Mouse (Mus musculus) hindbrain, embryonic 15.5 days (tissue): ENCODE measurements around the gene Dcakd. TPM values are rescaled to one million over a fixed set of nuclear protein-coding genes. Genes with fewer than 3 reads are reported as not detected.

Source experiments
- ATAC-seq: fragments of 200-750 bp; cut with Nextera tagmentation; 2 replicates; pipeline ENCODE4 v1.8.0; 2017; ENCODE audit warnings: low read depth, moderate number of reproducible peaks, moderate TSS enrichment; ENCODE audit not compliant: low FRiP score
- H3K27ac ChIP-seq: fragments of 300-500 bp; sonication (generic); replicated peaks from 2 replicates; pipeline ENCODE4 v1.5.1; 2015; ENCODE audit warnings: mild to moderate bottlenecking, inconsistent platforms
- H3K27me3 ChIP-seq: fragments of 300-500 bp; sonication (generic); 2 replicates; pipeline ENCODE4 v1.6.1; 2015; ENCODE audit warnings: control low read depth, inconsistent platforms
- H3K36me3 ChIP-seq: fragments of 300-500 bp; sonication (generic); 2 replicates; pipeline ENCODE4 v1.6.1; 2015; ENCODE audit warnings: control low read depth, inconsistent platforms
- H3K4me1 ChIP-seq: fragments of 300-500 bp; sonication (generic); replicated peaks from 2 replicates; pipeline ENCODE4 v1.6.1; 2015; ENCODE audit warnings: control low read depth, inconsistent platforms
- H3K4me2 ChIP-seq: fragments of 300-500 bp; sonication (generic); 2 replicates; pipeline ENCODE4 v1.6.1; 2015; ENCODE audit warnings: moderate library complexity, mild to moderate bottlenecking, inconsistent platforms
- H3K4me3 ChIP-seq: fragments of 300-500 bp; sonication (generic); 2 replicates; pipeline ENCODE4 v1.5.1; 2015; ENCODE audit warnings: mild to moderate bottlenecking, inconsistent platforms
- H3K9ac ChIP-seq: fragments of 300-500 bp; sonication (generic); 2 replicates; pipeline ENCODE4 v1.6.1; 2015; ENCODE audit warnings: inconsistent platforms
- H3K9me3 ChIP-seq: fragments of 300-500 bp; sonication (generic); 2 replicates; pipeline ENCODE4 v1.6.1; 2016; ENCODE audit warnings: control low read depth, inconsistent platforms
- WGBS: fragments of 180-500 bp; shearing (Covaris S2); methylation state at CpG from one replicate; pipeline ENCODE4 v1.1.7; 2015; 5-methylcytosine and 5-hydroxymethylcytosine counted together
- polyA plus RNA-seq: library from polyadenylated mRNA; unstranded; fragments of >200 nt; fragmentation: Nextera tagmentation; extraction: Ambion mirVana; gene quantifications from 2 replicates; pipeline ENCODE4 v1.2.1, GENCODE M21; 2015

The Dcakd gene
- polyA plus RNA-seq, 1 experiment from 2014 or later: 194 TPM

- Histone ChIP-seq H3K4me2 (no peak overlapping the region), H3K4me1 (no peaks in the 10 kb centered on the region; the same call in 1 of the 2 replicates), H3K9me3 (no peaks in the 10 kb centered on the region), H3K27me3 (no peaks in the 10 kb centered on the region), H3K4me3 (no peak overlapping the region), H3K27ac (no peak overlapping the region), H3K9ac (no peak overlapping the region), H3K36me3 (no peaks in the 10 kb centered on the region)
- ATAC-seq: no peak
- WGBS: 93% methylated on average over 6 of the region's 6 CpGs
Observed at GRCm38 (mm10) chr11:103038037-103038436, 9.9 kb upstream of the Dcakd start.

DNA sequence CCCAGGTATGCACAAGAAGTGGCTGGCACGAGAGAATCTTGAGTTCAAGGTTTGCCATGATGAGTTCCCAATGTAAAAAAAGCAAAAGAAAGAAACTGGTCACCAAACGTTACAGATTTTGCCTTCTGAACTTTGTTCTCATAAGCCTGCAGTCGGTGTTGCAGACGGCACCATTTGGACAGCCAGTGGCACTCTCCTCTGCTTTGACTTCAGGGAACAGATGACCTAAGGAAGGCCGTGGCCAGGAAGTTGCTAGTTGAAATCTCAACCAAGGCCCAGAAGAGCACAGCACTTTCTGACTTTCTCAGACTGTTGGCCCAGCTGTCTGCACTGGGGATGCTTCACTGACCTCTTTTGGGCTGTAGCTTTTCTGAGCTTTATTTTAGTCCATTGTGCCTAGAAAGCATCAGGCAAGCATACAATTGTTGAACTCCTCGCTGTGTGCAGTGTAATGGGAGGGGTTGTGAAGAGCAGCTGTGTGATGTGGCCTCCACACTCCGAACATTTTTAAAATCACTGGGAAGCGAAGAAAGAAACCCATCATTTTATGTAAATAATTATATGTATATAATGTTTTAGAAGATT, 8.8 kb upstream of the Dcakd start:
- Histone ChIP-seq H3K9ac (no peak overlapping the region), H3K36me3 (no peaks in the 10 kb centered on the region), H3K4me3 (no peak overlapping the region), H3K4me1 (no peaks in the 10 kb centered on the region), H3K9me3 (no peaks in the 10 kb centered on the region), H3K27me3 (no peaks in the 10 kb centered on the region), H3K27ac (no peak overlapping the region), H3K4me2 (no peak overlapping the region)
- 89% methylated on average over 8 of the region's 8 CpGs for WGBS
- ATAC-seq: no peak

- peaks cover 11% of the 10 kb centered on the region for H3K4me1 ChIP-seq
- H3K4me3 ChIP-seq: no peak overlapping the region
- H3K9me3 ChIP-seq: no peaks in the 10 kb centered on the region
- H3K27ac ChIP-seq: no peak overlapping the region
- no peaks in the 10 kb centered on the region for H3K27me3 ChIP-seq
- WGBS: 84% methylated on average over 6 of the region's 6 CpGs
- no peak for ATAC-seq
- H3K4me2 ChIP-seq: no peak overlapping the region
- H3K9ac ChIP-seq: no peak overlapping the region
- no peaks in the 10 kb centered on the region for H3K36me3 ChIP-seq
Observed at GRCm38 (mm10) chr11:103035007-103035406, 6.9 kb upstream of the Dcakd start.

GRCm38 (mm10) chr11:103033030-103033429, 4.9 kb upstream of the Dcakd start:
- Histone ChIP-seq H3K4me2 (no peak overlapping the region), H3K27ac (no peak overlapping the region), H3K4me1 (peaks cover 23% of the 10 kb centered on the region), H3K9me3 (no peaks in the 10 kb centered on the region), H3K36me3 (no peaks in the 10 kb centered on the region), H3K9ac (no peak overlapping the region), H3K27me3 (no peaks in the 10 kb centered on the region), H3K4me3 (no peak overlapping the region)
- no peak for ATAC-seq
- WGBS: 91% methylated on average over 3 of the region's 3 CpGs

GRCm38 (mm10) chr11:103027570-103028175, 460 bp downstream of the Dcakd start:
- peak overlapping the region; percentile 85 for H3K4me3 ChIP-seq
- H3K9ac ChIP-seq: peak overlapping the region; percentile 71
- WGBS: 16% methylated on average over 8 of the region's 8 CpGs
- no peaks in the 10 kb centered on the region for H3K27me3 ChIP-seq
- H3K4me1 ChIP-seq: peaks cover 34% of the 10 kb centered on the region
- ATAC-seq: peak; percentile 39
- H3K27ac ChIP-seq: peak overlapping the region; percentile 91
- no peaks in the 10 kb centered on the region; the same call in 1 of the 2 replicates for H3K36me3 ChIP-seq
- H3K9me3 ChIP-seq: no peaks in the 10 kb centered on the region
- peak overlapping the region; percentile 77 for H3K4me2 ChIP-seq

- Histone ChIP-seq H3K4me3 (no peak overlapping the region), H3K27ac (no peak overlapping the region), H3K4me2 (peak overlapping the region; percentile 77; the same call in 1 of the 2 replicates), H3K9ac (no peak overlapping the region), H3K27me3 (no peaks in the 10 kb centered on the region), H3K4me1 (peaks cover 34% of the 10 kb centered on the region), H3K9me3 (no peaks in the 10 kb centered on the region), H3K36me3 (no peaks in the 10 kb centered on the region; the same call in 1 of the 2 replicates)
- no peak for ATAC-seq
- 88% methylated on average over 3 of the region's 3 CpGs for WGBS
Observed at GRCm38 (mm10) chr11:103026901-103027300, 1.2 kb downstream of the Dcakd start.

GRCm38 (mm10) chr11:103023974-103024373, 4.2 kb downstream of the Dcakd start:
- ATAC-seq: no peak
- H3K36me3 ChIP-seq: no peaks in the 10 kb centered on the region; the same call in 1 of the 2 replicates
- H3K27ac ChIP-seq: no peak overlapping the region
- no peak overlapping the region for H3K9ac ChIP-seq
- 83% methylated on average over 3 of the region's 3 CpGs for WGBS
- H3K9me3 ChIP-seq: no peaks in the 10 kb centered on the region
- H3K4me3 ChIP-seq: no peak overlapping the region
- no peak overlapping the region for H3K4me2 ChIP-seq
- H3K27me3 ChIP-seq: no peaks in the 10 kb centered on the region
- H3K4me1 ChIP-seq: peaks cover 13% of the 10 kb centered on the region

GRCm38 (mm10) chr11:103020713-103021335, 7.3 kb downstream of the Dcakd start:
- ATAC-seq: no peak
- WGBS: 77% methylated on average over 3 of the region's 3 CpGs
- H3K4me3 ChIP-seq: no peak overlapping the region
- H3K4me1 ChIP-seq: peaks cover 5% of the 10 kb centered on the region
- no peaks in the 10 kb centered on the region for H3K9me3 ChIP-seq
- H3K27me3 ChIP-seq: no peaks in the 10 kb centered on the region
- no peak overlapping the region for H3K4me2 ChIP-seq
- no peak overlapping the region for H3K9ac ChIP-seq
- no peaks in the 10 kb centered on the region; the same call in 1 of the 2 replicates for H3K36me3 ChIP-seq
- H3K27ac ChIP-seq: no peak overlapping the region

GRCm38 (mm10) chr11:103019325-103019724, 8.8 kb downstream of the Dcakd start:
- Histone ChIP-seq H3K36me3 (no peaks in the 10 kb centered on the region), H3K27ac (no peak overlapping the region), H3K27me3 (no peaks in the 10 kb centered on the region), H3K4me3 (no peak overlapping the region), H3K9me3 (no peaks in the 10 kb centered on the region), H3K9ac (no peak overlapping the region), H3K4me2 (no peak overlapping the region), H3K4me1 (peaks cover 18% of the 10 kb centered on the region)
- WGBS: 94% methylated on average over 7 of the region's 7 CpGs
- no peak for ATAC-seq

DNA sequence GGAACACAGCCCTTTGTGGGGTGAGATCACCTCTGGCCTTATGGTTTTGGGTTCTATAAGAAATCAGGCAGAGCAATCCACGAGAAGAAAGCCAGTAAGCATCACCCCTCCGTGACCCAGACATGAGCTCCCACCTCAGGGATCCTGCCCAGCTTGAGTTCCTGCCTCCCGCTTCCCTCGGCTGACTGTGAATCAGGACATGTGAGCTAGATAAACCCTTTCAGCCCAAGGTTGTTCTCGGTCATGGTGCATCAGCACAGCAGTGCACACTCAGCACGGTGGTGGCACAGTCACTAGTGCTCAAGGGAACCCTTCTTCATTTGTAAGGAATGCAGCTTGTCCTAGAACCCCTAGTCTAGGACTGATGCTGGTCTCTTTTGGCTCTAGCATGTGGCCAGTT, 9.3 kb downstream of the Dcakd start:
- Histone ChIP-seq H3K4me1 (peaks cover 18% of the 10 kb centered on the region), H3K27ac (no peak overlapping the region), H3K9me3 (no peaks in the 10 kb centered on the region), H3K4me3 (no peak overlapping the region), H3K4me2 (no peak overlapping the region), H3K27me3 (no peaks in the 10 kb centered on the region), H3K9ac (no peak overlapping the region), H3K36me3 (no peaks in the 10 kb centered on the region)
- WGBS: 77% methylated on average over 6 of the region's 6 CpGs
- ATAC-seq: no peak

- 58% methylated on average over 9 of the region's 9 CpGs for WGBS
- H3K9me3 ChIP-seq: no peaks in the 10 kb centered on the region
- H3K27me3 ChIP-seq: no peaks in the 10 kb centered on the region
- peaks cover 5% of the 10 kb centered on the region; the same call in 1 of the 2 replicates for H3K36me3 ChIP-seq
- H3K4me2 ChIP-seq: no peak overlapping the region
- H3K27ac ChIP-seq: no peak overlapping the region
- no peak for ATAC-seq
- no peak overlapping the region for H3K4me3 ChIP-seq
- peaks cover 18% of the 10 kb centered on the region for H3K4me1 ChIP-seq
- H3K9ac ChIP-seq: no peak overlapping the region
Observed at GRCm38 (mm10) chr11:103017661-103018060, 10.5 kb downstream of the Dcakd start.

DNA sequence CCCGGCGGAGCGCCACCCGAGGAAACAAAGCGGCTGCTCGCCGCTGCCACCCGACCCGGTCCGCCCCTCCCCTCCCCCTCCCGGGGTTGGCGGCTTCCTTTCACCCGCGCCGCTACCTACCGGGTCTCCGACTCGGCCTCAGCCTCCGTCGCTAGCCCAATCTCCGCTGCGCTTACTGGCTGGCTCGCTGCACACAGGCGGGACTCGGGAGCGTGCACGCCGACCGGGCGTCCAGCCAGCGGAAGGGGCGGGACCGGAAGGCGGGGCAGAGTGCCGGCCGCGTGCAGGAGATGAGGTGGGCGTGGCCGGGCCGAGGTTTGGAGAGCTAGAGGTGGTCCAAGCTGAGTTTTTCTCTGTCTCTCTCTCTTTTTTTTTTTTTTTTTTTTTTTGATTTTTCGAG, 11.2 kb downstream of the Dcakd start:
- Histone ChIP-seq H3K4me3 (peak overlapping the region; percentile 92), H3K9ac (peak overlapping the region; percentile 87), H3K4me1 (peaks cover 18% of the 10 kb centered on the region), H3K27me3 (no peaks in the 10 kb centered on the region), H3K36me3 (peaks cover 7% of the 10 kb centered on the region; the same call in 1 of the 2 replicates), H3K4me2 (peak overlapping the region; percentile 71), H3K27ac (peak overlapping the region; percentile 93), H3K9me3 (no peaks in the 10 kb centered on the region)
- peak; percentile 97 for ATAC-seq
- WGBS: 0% methylated on average over 40 of the region's 41 CpGs
